Mouse (Mus musculus) heart, embryonic 13.5 days (tissue): Measurements from ENCODE around the gene Gm37419. TPM values are rescaled to one million over a fixed set of nuclear protein-coding genes. Genes with fewer than 3 reads are reported as not detected.

Experiments used
- ATAC-seq: fragments of 200-750 bp; cut with Nextera tagmentation; 2 replicates; pipeline ENCODE4 v1.8.0; 2017; ENCODE audit warnings: moderate TSS enrichment; ENCODE audit not compliant: insufficient number of reproducible peaks, low FRiP score, low TSS enrichment; ENCODE audit errors: extremely low read depth
- H3K27ac ChIP-seq: fragments of 300-500 bp; sonication (generic); replicated peaks from 2 replicates; pipeline ENCODE4 v1.5.1; 2015; ENCODE audit warnings: moderate library complexity, mild to moderate bottlenecking, inconsistent platforms
- H3K27me3 ChIP-seq: fragments of 300-500 bp; sonication (generic); replicated peaks from 2 replicates; pipeline ENCODE4 v1.6.1; 2015; ENCODE audit warnings: mild to moderate bottlenecking, inconsistent platforms
- H3K36me3 ChIP-seq: fragments of 300-500 bp; sonication (generic); 2 replicates; pipeline ENCODE4 v1.6.1; 2015; ENCODE audit warnings: mild to moderate bottlenecking, inconsistent platforms
- H3K4me1 ChIP-seq: fragments of 300-500 bp; sonication (generic); 2 replicates; pipeline ENCODE4 v1.6.1; 2015; ENCODE audit warnings: inconsistent platforms
- H3K4me2 ChIP-seq: fragments of 300-500 bp; sonication (generic); 2 replicates; pipeline ENCODE4 v1.6.1; 2015; ENCODE audit warnings: inconsistent platforms, mild to moderate bottlenecking, moderate library complexity
- H3K4me3 ChIP-seq: fragments of 300-500 bp; sonication (generic); 2 replicates; pipeline ENCODE4 v1.5.1; 2015; ENCODE audit warnings: moderate library complexity, mild to moderate bottlenecking, inconsistent platforms
- H3K9ac ChIP-seq: fragments of 300-500 bp; sonication (generic); 2 replicates; pipeline ENCODE4 v1.6.1; 2015; ENCODE audit warnings: inconsistent platforms, mild to moderate bottlenecking, moderate library complexity
- H3K9me3 ChIP-seq: fragments of 300-500 bp; sonication (generic); 2 replicates; pipeline ENCODE4 v1.6.1; 2016; ENCODE audit warnings: inconsistent platforms
- WGBS: fragments of 180-500 bp; shearing (Covaris S2); methylation state at CpG from one replicate; pipeline ENCODE4 v1.1.7; 2015; ENCODE audit warnings: mixed read lengths; 5-methylcytosine and 5-hydroxymethylcytosine counted together
- polyA plus RNA-seq: library from polyadenylated mRNA; unstranded; fragments of >200 nt; fragmentation: Nextera tagmentation; extraction: Ambion mirVana; gene quantifications from 2 replicates; pipeline ENCODE4 v1.2.1, GENCODE M21; 2015

The Gm37419 gene
- polyA plus RNA-seq, 1 experiment from 2014 or later: not detected

GRCm38 (mm10) chr16:23987341-23988156 lies 733 bp upstream of the Gm37419 start:
- peaks cover 61% of the 10 kb centered on the region for H3K4me1 ChIP-seq
- no peaks in the 10 kb centered on the region for H3K27me3 ChIP-seq
- under 1% methylated on average over 62 of the region's 64 CpGs for WGBS
- H3K9me3 ChIP-seq: no peaks in the 10 kb centered on the region
- H3K4me2 ChIP-seq: peak overlapping the region; percentile 99
- H3K9ac ChIP-seq: peak overlapping the region; percentile 97
- peak overlapping the region; percentile 85 for H3K4me3 ChIP-seq
- peak overlapping the region; percentile 97 for H3K27ac ChIP-seq
- ATAC-seq: no peak
- no peaks in the 10 kb centered on the region for H3K36me3 ChIP-seq

- peak overlapping the region; percentile 97 for H3K27ac ChIP-seq
- no peak for ATAC-seq
- H3K4me3 ChIP-seq: peak overlapping the region; percentile 85
- H3K4me2 ChIP-seq: peak overlapping the region; percentile 99
- peak overlapping the region; percentile 97 for H3K9ac ChIP-seq
- peaks cover 57% of the 10 kb centered on the region for H3K4me1 ChIP-seq
- 1% methylated on average over 13 of the region's 13 CpGs for WGBS
- no peaks in the 10 kb centered on the region for H3K9me3 ChIP-seq
- no peaks in the 10 kb centered on the region for H3K27me3 ChIP-seq
- H3K36me3 ChIP-seq: no peaks in the 10 kb centered on the region
Measured at GRCm38 (mm10) chr16:23988157-23988465, 171 bp upstream of the Gm37419 start.

- H3K4me3 ChIP-seq: peak overlapping the region; percentile 85
- WGBS: 5% methylated on average over 22 of the region's 25 CpGs
- no peak for ATAC-seq
Measured at GRCm38 (mm10) chr16:23989209-23990160, 1.2 kb downstream of the Gm37419 start.

GRCm38 (mm10) chr16:23990161-23990970 lies 2.1 kb downstream of the Gm37419 start:
- peak overlapping the region; percentile 97 for H3K27ac ChIP-seq
- no peak for ATAC-seq
- 44% methylated on average over 11 of the region's 11 CpGs for WGBS

More at GRCm38 (mm10) chr16:23989209-23990160, 1.2 kb downstream of the Gm37419 start:
- Histone ChIP-seq H3K27ac (peak overlapping the region; percentile 97), H3K36me3 (no peaks in the 10 kb centered on the region), H3K27me3 (no peaks in the 10 kb centered on the region), H3K9me3 (no peaks in the 10 kb centered on the region), H3K4me1 (peaks cover 55% of the 10 kb centered on the region), H3K9ac (peak overlapping the region; percentile 97), H3K4me2 (peak overlapping the region; percentile 99)

GRCm38 (mm10) chr16:23991170-23991569 lies 2.9 kb downstream of the Gm37419 start:
- WGBS: 2% methylated on average over 4 of the region's 4 CpGs
- Histone ChIP-seq H3K4me2 (peak overlapping the region; percentile 99; the same call in 1 of the 2 replicates), H3K4me3 (no peak overlapping the region), H3K9ac (no peak overlapping the region), H3K27ac (no peak overlapping the region), H3K4me1 (peaks cover 39% of the 10 kb centered on the region), H3K27me3 (no peaks in the 10 kb centered on the region), H3K36me3 (no peaks in the 10 kb centered on the region), H3K9me3 (no peaks in the 10 kb centered on the region)
- no peak for ATAC-seq

More at GRCm38 (mm10) chr16:23990161-23990970, 2.1 kb downstream of the Gm37419 start:
- peak overlapping the region; percentile 99 for H3K4me2 ChIP-seq
- H3K9ac ChIP-seq: peak overlapping the region; percentile 97
- H3K27me3 ChIP-seq: no peaks in the 10 kb centered on the region
- peak overlapping the region; percentile 85 for H3K4me3 ChIP-seq
- H3K4me1 ChIP-seq: peaks cover 47% of the 10 kb centered on the region
- H3K36me3 ChIP-seq: no peaks in the 10 kb centered on the region
- H3K9me3 ChIP-seq: no peaks in the 10 kb centered on the region

- no peak overlapping the region for H3K4me2 ChIP-seq
- H3K9me3 ChIP-seq: no peaks in the 10 kb centered on the region
- WGBS: 87% methylated on average over 14 of the region's 14 CpGs
- H3K4me1 ChIP-seq: peaks cover 31% of the 10 kb centered on the region
- no peak overlapping the region for H3K27ac ChIP-seq
- no peak overlapping the region for H3K4me3 ChIP-seq
- no peak for ATAC-seq
- no peak overlapping the region for H3K9ac ChIP-seq
- no peaks in the 10 kb centered on the region for H3K36me3 ChIP-seq
- no peaks in the 10 kb centered on the region for H3K27me3 ChIP-seq
Measured at GRCm38 (mm10) chr16:23991846-23992580, 3.7 kb downstream of the Gm37419 start.

GRCm38 (mm10) chr16:23993351-23994321 lies 5.4 kb downstream of the Gm37419 start:
- Histone ChIP-seq H3K36me3 (no peaks in the 10 kb centered on the region), H3K9me3 (no peaks in the 10 kb centered on the region), H3K27ac (0 out of 2 replicates have a peak overlapping the region, but pooled peaks have one; percentile 5), H3K4me2 (peak overlapping the region; percentile 14), H3K4me3 (no peak overlapping the region), H3K9ac (peak overlapping the region; percentile 48; the same call in 1 of the 2 replicates), H3K4me1 (peaks cover 28% of the 10 kb centered on the region), H3K27me3 (no peaks in the 10 kb centered on the region)
- ATAC-seq: no peak
- 44% methylated on average over 17 of the region's 17 CpGs for WGBS

- H3K27me3 ChIP-seq: no peaks in the 10 kb centered on the region; the same call in 1 of the 2 replicates
- H3K4me1 ChIP-seq: peaks cover 11% of the 10 kb centered on the region
- H3K27ac ChIP-seq: no peak overlapping the region
- no peak overlapping the region for H3K9ac ChIP-seq
- H3K4me3 ChIP-seq: no peak overlapping the region
- WGBS: 77% methylated on average over 7 of the region's 7 CpGs
- no peaks in the 10 kb centered on the region for H3K36me3 ChIP-seq
- H3K4me2 ChIP-seq: no peak overlapping the region
- H3K9me3 ChIP-seq: no peaks in the 10 kb centered on the region
- ATAC-seq: no peak
Measured at GRCm38 (mm10) chr16:23996342-23996741, 8.1 kb downstream of the Gm37419 start.

GRCm38 (mm10) chr16:23997228-23997627 lies 8.9 kb downstream of the Gm37419 start:
- ATAC-seq: no peak
- Histone ChIP-seq H3K4me2 (no peak overlapping the region), H3K9ac (no peak overlapping the region), H3K27me3 (no peaks in the 10 kb centered on the region; the same call in 1 of the 2 replicates), H3K27ac (no peak overlapping the region), H3K4me3 (no peak overlapping the region), H3K9me3 (no peaks in the 10 kb centered on the region), H3K4me1 (peaks cover 9% of the 10 kb centered on the region), H3K36me3 (no peaks in the 10 kb centered on the region)
- 57% methylated on average over 3 of the region's 3 CpGs for WGBS
